Mouse (Mus musculus) forebrain, embryonic 14.5 days (tissue): ENCODE measurements at regions not wholly inside any gene's neighbourhood (a gene's known extent, or its start where the extent isn't known, plus 50 kb on each side); places are given as distances from the start of the nearest gene placed in this dataset.

ENCODE experiments used
- ATAC-seq: fragments of 200-750 bp; cut with Nextera tagmentation; 2 replicates; pipeline ENCODE4 v1.8.0; 2017; ENCODE audit warnings: mild to moderate bottlenecking, moderate library complexity
- DNase-seq: peaks from one replicate; pipeline ENCODE4 v3.0.0-alpha.2; 2015; ENCODE audit warnings: low spot score
- H3K27ac ChIP-seq: fragments of 300-500 bp; sonication (generic); 2 replicates; pipeline ENCODE4 v1.5.1; 2014; ENCODE audit warnings: low read depth, mild to moderate bottlenecking, control low read depth, low read length, moderate library complexity
- H3K27me3 ChIP-seq: fragments of 300-500 bp; sonication (generic); replicated peaks from 2 replicates; pipeline ENCODE4 v1.6.1; 2014; ENCODE audit warnings: low read length, control low read depth, mixed read lengths; ENCODE audit not compliant: control insufficient read depth, insufficient read depth
- H3K36me3 ChIP-seq: fragments of 300-500 bp; sonication (generic); 2 replicates; pipeline ENCODE4 v1.6.1; 2014; ENCODE audit warnings: low read length, control low read depth; ENCODE audit not compliant: control insufficient read depth, insufficient read depth
- H3K4me1 ChIP-seq: fragments of 300-500 bp; sonication (generic); 2 replicates; pipeline ENCODE4 v1.6.1; 2014; ENCODE audit warnings: antibody characterized with exemption, low read length, control low read depth; ENCODE audit not compliant: control insufficient read depth, insufficient read depth
- H3K4me2 ChIP-seq: fragments of 300-500 bp; sonication (generic); 2 replicates; pipeline ENCODE4 v1.6.1; 2014; ENCODE audit warnings: mild to moderate bottlenecking, control low read depth, low read length
- H3K4me3 ChIP-seq: fragments of 300-500 bp; sonication (generic); 2 replicates; pipeline ENCODE4 v1.5.1; 2014; ENCODE audit warnings: low read depth, low read length, control low read depth
- H3K9ac ChIP-seq: fragments of 300-500 bp; sonication (generic); 2 replicates; pipeline ENCODE4 v1.6.1; 2014; ENCODE audit warnings: mild to moderate bottlenecking, low read length, control low read depth, moderate library complexity
- H3K9me3 ChIP-seq: fragments of 300-500 bp; sonication (generic); replicated peaks from 2 replicates; pipeline ENCODE4 v1.6.1; 2016; ENCODE audit warnings: low read length, control low read depth, mixed read lengths; ENCODE audit not compliant: control insufficient read depth
- WGBS: fragments of 180-500 bp; shearing (Covaris S2); extraction: QIAGEN DNeasy Blood & Tissue Kit; methylation state at CpG from one replicate; pipeline ENCODE4 v1.1.7; 2014; 5-methylcytosine and 5-hydroxymethylcytosine counted together

DNA sequence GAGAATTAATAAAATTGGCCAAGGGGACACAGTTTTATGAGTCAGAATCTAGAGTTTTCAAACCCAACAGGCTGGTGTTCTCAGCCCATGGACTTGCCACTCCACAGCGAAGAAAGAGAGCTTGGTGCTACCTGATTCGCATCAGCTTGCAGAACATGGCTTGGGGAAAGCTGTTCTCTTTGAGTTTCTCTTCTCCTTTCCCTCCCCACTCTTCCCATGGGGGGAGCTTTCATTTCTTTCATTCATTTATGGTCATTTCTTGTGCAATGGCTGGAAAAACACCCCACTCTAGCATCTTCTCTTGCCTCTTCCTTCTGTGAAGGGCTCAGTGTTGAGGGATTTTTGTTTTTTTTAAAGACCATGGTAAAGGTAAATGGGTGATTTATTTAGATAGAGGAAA lies 286.5 kb upstream of the Kif2a start:
- WGBS = 86% methylated on average over 2 of the region's 2 CpGs
- H3K27ac ChIP-seq = no peak overlapping the region
- no peak for ATAC-seq
- no peak overlapping the region for H3K9ac ChIP-seq
- no peaks in the 10 kb centered on the region for H3K36me3 ChIP-seq
- peaks cover 10% of the 10 kb centered on the region for H3K4me1 ChIP-seq
- no peaks in the 10 kb centered on the region for H3K27me3 ChIP-seq
- no peak for DNase-seq
- no peak overlapping the region for H3K4me2 ChIP-seq
- no peak overlapping the region for H3K4me3 ChIP-seq
- no peaks in the 10 kb centered on the region for H3K9me3 ChIP-seq

DNA sequence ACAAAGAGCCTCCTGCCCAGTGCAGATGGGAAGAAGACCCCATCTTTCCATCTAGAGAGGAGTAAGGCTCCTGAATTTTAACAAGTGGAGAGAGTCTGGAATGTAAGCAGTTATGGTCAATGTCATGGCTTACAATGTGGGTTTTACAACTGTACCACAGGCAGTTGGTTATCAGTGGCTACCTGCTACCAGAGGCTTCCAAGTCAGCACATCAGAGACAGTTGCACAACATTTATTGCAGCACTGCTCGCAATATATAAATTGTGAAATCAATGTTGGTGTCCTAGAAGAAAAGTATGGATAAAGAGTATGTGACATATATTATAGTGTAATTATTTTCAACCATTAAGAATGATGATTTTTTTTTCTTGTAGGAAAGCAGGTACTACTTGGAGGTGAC lies 285.0 kb upstream of the Kif2a start:
- ATAC-seq = no peak
- H3K4me1 ChIP-seq = peaks cover 8% of the 10 kb centered on the region
- no peaks in the 10 kb centered on the region for H3K36me3 ChIP-seq
- H3K4me3 ChIP-seq = no peak overlapping the region
- no peak for DNase-seq
- no peaks in the 10 kb centered on the region for H3K9me3 ChIP-seq
- H3K9ac ChIP-seq = no peak overlapping the region
- 95% methylated on average over 1 of the region's 1 CpGs for WGBS
- H3K27me3 ChIP-seq = no peaks in the 10 kb centered on the region
- H3K27ac ChIP-seq = no peak overlapping the region
- no peak overlapping the region for H3K4me2 ChIP-seq

DNA sequence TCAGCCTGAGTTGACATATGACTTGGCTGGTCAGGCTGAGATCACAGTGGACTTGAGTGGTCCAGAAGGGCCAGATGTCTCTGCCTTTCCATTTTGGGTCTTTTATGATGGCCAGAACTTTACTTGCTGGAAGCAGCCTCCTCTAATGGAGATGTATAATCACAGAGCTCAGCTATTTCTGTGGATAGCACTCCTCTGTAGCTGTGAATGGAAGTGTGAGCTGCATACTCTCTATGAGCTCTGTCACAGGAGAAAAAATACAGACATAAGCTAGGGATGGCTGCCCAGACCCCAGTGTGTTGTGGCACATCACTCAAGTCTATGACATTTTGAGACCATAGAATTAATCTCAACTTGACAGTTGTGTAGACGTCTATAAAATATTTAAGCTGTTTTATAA lies 284.3 kb upstream of the Kif2a start:
- DNase-seq (no peak), ATAC-seq (no peak)
- H3K4me3 ChIP-seq = no peak overlapping the region
- peaks cover 8% of the 10 kb centered on the region for H3K4me1 ChIP-seq
- no peak overlapping the region for H3K27ac ChIP-seq
- H3K36me3 ChIP-seq = no peaks in the 10 kb centered on the region
- H3K4me2 ChIP-seq = no peak overlapping the region
- H3K27me3 ChIP-seq = no peaks in the 10 kb centered on the region
- WGBS = 87% methylated on average over 1 of the region's 1 CpGs
- H3K9ac ChIP-seq = no peak overlapping the region
- H3K9me3 ChIP-seq = no peaks in the 10 kb centered on the region

DNA sequence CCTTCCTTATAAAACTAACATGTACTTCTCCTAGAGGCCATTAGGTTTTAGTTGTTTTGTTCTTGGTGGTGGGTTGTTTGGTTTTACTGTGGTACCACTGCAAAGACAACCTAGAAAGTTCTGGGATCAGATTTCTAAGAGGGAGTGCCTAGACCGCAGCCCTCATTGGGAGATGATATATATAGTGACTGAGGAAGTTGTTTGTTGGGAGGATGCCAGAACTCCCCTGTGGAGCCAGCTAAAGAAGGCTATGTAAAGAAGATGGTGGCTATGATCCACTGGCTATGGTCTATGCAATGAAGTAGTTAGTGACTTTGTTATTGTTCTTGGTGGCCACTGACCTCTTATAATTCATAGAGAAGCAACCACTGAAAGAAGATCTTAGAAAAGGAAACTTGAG lies 283.8 kb upstream of the Kif2a start:
- H3K4me2 ChIP-seq = no peak overlapping the region
- no peak overlapping the region for H3K4me3 ChIP-seq
- no peak for ATAC-seq
- H3K9ac ChIP-seq = no peak overlapping the region
- no peak overlapping the region for H3K27ac ChIP-seq
- DNase-seq = no peak
- peaks cover 8% of the 10 kb centered on the region for H3K4me1 ChIP-seq
- 75% methylated on average over 1 of the region's 1 CpGs for WGBS
- H3K36me3 ChIP-seq = no peaks in the 10 kb centered on the region
- no peaks in the 10 kb centered on the region for H3K9me3 ChIP-seq
- H3K27me3 ChIP-seq = no peaks in the 10 kb centered on the region

DNA sequence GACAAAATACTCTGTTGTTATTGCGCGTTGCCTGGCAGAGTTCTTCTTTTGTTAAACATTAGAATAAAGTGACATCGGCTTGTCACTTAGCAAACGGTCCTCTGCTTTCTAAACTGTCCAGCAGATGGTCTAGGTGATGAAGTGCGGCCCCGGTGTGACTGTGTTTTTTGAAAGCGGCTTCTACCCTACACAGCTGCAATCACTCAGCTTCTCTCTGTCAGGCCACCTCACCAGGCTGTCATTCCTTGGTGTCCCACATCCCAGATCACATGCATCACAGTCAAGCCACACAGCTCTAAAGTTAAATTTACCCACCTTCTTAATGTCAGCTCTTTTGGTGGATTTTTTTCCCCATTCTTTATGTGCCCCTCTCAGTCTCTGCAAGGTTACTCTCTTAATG lies 282.0 kb upstream of the Kif2a start:
- ATAC-seq (no peak), DNase-seq (no peak)
- no peak overlapping the region for H3K27ac ChIP-seq
- peaks cover 2% of the 10 kb centered on the region for H3K4me1 ChIP-seq
- no peaks in the 10 kb centered on the region for H3K36me3 ChIP-seq
- H3K9me3 ChIP-seq = no peaks in the 10 kb centered on the region
- WGBS = 86% methylated on average over 7 of the region's 7 CpGs
- no peak overlapping the region for H3K4me2 ChIP-seq
- H3K4me3 ChIP-seq = no peak overlapping the region
- no peaks in the 10 kb centered on the region for H3K27me3 ChIP-seq
- no peak overlapping the region for H3K9ac ChIP-seq

DNA sequence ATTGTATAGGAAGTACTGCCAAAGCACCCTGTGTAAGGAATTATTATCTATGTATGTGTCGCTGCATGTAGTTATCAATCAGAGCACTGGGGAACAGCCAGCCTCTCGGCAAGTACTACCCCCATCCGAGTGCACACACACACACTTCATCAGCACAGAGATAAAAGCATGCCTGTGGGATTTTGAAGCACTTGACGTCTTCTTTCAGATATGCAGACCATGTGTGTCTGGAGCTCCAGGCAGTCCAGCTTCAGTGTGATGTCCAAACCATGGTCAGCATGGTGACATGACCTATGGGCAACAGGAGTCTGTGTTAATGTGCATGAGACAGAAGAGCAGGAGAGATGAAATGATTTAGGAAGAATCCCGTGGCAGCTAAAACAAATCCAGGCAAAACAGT lies 281.4 kb upstream of the Kif2a start:
- ATAC-seq = no peak
- Histone ChIP-seq H3K4me2 (no peak overlapping the region), H3K36me3 (no peaks in the 10 kb centered on the region), H3K4me3 (no peak overlapping the region), H3K27me3 (no peaks in the 10 kb centered on the region), H3K9ac (no peak overlapping the region), H3K27ac (no peak overlapping the region), H3K9me3 (no peaks in the 10 kb centered on the region), H3K4me1 (no peaks in the 10 kb centered on the region)
- DNase-seq = no peak
- WGBS = 80% methylated on average over 5 of the region's 5 CpGs

DNA sequence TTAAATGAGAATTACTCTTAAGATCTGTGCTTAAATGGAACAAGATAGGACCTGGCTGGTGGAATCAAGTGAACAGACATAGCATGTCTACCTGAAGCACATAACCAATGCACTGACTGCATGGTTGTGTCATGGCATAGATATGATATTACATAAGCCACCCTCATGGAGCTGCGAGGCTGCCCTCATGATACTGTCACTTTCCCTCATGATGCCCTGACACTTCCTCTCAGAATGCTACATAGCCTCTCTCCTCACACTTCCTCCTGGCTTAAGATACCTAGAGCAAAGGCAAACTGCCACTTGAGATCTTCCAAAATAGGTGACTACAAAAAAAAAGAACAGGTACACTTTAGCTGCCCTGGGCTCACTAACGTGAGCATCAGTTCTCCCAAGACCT lies 278.9 kb upstream of the Kif2a start:
- Histone ChIP-seq H3K9me3 (no peaks in the 10 kb centered on the region), H3K4me2 (no peak overlapping the region), H3K4me3 (no peak overlapping the region), H3K9ac (no peak overlapping the region), H3K4me1 (no peaks in the 10 kb centered on the region), H3K27ac (no peak overlapping the region), H3K27me3 (no peaks in the 10 kb centered on the region), H3K36me3 (no peaks in the 10 kb centered on the region)
- WGBS = 87% methylated on average over 2 of the region's 2 CpGs
- ATAC-seq (no peak), DNase-seq (no peak)

DNA sequence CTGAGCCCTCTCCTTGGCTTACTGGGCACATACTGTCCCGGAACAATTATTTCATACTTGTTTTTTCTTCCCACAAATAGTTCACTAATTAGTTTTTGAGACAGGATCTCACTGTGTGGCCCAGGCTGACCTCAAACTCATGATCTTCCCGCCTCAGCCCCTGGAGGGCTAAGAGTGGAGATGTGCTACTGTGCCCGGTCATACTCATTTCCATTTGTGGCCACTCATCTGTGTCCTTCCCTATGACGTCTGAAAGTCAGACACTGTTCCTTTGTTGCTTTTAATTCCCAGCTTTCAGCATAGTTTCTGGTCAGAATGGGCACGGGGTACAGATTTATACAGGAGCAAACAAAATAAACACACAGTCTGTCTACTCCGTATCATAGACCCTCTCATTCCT lies 242.7 kb upstream of the Kif2a start:
- no peak for DNase-seq
- Histone ChIP-seq H3K36me3 (no peaks in the 10 kb centered on the region), H3K4me1 (no peaks in the 10 kb centered on the region), H3K9ac (no peak overlapping the region), H3K9me3 (no peaks in the 10 kb centered on the region), H3K27me3 (no peaks in the 10 kb centered on the region), H3K4me2 (no peak overlapping the region), H3K4me3 (no peak overlapping the region), H3K27ac (no peak overlapping the region)
- 76% methylated on average over 6 of the region's 6 CpGs for WGBS
- no peak for ATAC-seq

DNA sequence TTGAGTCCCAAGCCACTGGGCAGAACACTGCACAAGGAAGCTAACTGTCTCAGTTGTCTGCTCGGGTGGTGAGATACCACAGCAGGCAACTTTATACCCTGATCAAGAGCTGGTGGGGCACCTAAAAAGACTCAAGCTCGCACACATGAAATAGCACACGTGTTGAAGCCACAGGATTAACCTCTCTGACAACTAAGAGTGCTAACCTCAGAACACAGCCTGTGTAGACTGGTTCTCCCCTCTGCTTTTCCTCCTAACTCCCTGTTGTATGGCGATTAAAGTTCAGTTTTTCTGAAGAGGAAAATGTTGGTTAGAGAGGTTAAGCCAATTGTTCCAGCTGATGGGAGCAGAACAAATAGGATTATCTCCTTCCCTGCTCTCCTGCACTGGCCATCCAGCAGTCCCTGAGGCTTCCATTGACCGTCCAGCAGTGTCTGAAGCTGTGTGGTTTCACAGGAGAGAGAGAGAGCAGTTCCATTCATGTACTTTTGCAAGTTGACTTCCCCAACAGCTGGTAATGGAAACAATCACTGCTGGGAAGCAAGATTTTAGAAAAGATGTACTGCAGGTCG lies 239.6 kb upstream of the Kif2a start:
- DNase-seq = no peak
- Histone ChIP-seq H3K4me2 (no peak overlapping the region), H3K4me1 (no peaks in the 10 kb centered on the region), H3K27me3 (no peaks in the 10 kb centered on the region), H3K4me3 (no peak overlapping the region), H3K36me3 (no peaks in the 10 kb centered on the region), H3K9me3 (no peaks in the 10 kb centered on the region), H3K9ac (no peak overlapping the region), H3K27ac (no peak overlapping the region)
- WGBS = 5% methylated on average over 6 of the region's 6 CpGs
- ATAC-seq = no peak
